Mouse (Mus musculus) activated CD4-positive, CD25-positive, alpha-beta regulatory T cell, adult 4 months (primary cell): ENCODE measurements at regions not wholly inside any gene's neighbourhood (a gene's known extent, or its start where the extent isn't known, plus 50 kb on each side); places are given as distances from the start of the nearest gene placed in this dataset.

ENCODE experiments used
- ATAC-seq: one replicate; pipeline ENCODE4 v1.8.0; 2017

DNA sequence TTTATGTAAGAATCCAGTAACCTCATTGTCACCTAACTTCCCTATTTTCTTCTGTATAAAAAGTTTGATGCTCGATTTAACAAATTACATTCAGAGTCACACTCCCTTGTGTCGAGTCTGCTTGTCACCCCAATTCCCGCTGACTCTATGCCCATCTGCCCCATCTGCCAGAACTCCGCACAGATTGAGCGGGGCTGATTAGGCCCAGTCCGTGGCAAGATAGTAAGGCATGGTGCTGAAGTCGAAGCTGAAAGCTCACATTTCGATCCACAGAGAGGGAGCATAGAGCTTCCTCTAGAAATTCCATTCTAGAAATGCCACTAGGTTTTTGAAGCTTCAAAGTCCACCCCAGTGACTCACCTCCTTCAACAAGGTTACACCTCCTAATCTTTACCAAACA lies 210.7 kb upstream of the Akirin2 start:
- ATAC-seq: no peak

DNA sequence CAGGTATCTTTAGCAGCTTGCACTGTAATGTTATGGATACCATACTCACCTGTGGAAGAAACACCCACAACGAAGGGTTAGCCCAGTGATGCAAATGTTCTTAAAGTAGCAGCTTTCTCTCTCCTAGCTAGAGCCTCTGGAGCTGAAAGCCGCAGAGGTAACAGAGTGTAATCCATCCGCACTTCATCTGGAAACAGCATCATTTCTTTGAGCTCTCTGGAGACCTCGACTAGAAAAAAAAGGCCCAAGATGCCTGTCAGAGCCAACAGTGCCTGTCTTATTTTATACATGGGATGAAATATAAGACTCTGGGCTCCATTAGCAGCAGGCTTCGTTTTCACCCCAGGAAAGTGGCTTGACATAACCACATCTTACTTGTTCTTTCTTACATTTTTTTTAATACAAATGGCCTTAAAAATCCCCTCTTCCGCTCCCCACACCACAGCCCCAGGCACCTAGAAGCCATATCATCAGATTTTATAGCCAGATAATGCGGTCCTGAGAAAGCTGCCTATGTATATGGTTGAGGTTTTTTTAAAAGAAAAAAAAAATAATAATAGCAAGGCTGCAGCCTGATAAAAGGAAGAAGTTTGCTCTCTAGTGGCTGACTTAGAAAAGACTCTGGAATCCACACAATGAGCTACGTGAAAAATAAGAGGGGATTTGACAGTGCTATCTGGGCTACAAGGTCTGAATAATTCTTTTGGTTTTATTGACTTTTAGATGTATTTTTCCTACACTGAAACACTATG lies 179.3 kb upstream of the Akirin2 start:
- no peak for ATAC-seq

DNA sequence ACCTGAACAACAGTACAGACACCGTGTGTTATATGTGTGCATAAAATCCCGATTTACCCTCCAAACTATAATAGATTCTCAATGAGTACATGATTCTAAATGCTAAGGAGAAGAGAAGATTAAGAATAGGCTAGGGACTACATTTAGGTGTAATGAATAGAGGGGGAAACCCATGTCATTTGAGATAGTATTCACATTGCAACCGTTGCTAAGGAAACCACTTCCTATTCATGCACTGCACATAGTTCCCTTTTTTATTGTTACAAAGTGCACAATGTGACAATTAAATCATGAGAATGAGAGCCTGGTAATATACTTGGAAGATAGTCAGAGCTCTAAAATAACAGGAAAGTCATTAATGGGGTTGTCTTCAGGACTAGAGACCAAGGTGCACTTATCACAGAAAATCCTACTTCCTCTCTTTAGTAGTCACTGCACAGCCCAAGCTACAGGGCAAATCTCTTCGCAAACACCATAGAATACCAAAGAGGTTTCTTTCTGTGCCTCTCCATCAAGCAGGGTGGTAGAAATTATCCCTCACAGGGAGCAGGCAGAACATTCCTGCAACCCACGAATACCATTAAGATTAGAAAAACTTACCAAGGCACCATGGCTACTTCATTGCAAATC lies 164.3 kb upstream of the Akirin2 start:
- no peak for ATAC-seq

DNA sequence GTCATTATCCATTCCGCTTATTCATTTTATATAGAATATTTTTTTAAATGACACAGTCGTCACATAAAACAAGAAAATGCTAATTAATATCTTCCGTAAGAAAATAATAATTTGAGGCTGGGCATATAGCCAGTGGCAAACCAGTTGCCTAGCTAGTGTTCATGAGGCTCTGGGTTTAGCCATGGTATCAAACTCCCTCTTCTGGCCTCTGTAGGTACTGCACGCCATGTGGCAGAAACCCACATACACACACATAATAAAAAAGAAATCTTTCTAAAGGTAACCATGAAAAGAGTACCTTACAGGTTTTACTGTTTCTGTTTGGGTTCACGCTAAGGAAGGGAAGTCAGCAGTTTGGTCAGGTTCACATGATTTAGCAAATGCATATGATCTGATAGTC lies 159.2 kb upstream of the Akirin2 start:
- no peak for ATAC-seq

DNA sequence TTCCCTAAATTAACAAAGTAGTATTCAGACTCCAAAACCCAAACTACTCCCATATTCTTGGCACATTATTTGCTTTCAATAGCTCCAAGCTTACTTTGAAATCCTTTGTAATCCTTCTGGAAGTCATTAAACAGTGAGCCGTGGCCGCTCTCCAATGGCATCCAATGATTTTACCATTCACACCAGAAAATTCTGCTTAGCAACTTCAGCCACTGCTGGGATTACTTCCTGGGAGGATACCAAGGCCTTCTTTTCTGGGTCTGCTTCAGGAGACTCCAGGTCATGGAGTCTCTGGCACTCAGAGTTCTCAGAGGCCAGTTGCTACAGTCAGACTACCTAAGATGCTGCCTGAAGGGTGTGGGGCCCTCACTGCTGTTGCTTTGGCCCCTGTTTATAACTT lies 147.7 kb upstream of the Akirin2 start:
- ATAC-seq: no peak

- no peak for ATAC-seq
Observed at GRCm38 (mm10) chr4:34407181-34407580, 143.6 kb upstream of the Akirin2 start.

GRCm38 (mm10) chr4:34420970-34421369 lies 129.8 kb upstream of the Akirin2 start:
- no peak for ATAC-seq

DNA sequence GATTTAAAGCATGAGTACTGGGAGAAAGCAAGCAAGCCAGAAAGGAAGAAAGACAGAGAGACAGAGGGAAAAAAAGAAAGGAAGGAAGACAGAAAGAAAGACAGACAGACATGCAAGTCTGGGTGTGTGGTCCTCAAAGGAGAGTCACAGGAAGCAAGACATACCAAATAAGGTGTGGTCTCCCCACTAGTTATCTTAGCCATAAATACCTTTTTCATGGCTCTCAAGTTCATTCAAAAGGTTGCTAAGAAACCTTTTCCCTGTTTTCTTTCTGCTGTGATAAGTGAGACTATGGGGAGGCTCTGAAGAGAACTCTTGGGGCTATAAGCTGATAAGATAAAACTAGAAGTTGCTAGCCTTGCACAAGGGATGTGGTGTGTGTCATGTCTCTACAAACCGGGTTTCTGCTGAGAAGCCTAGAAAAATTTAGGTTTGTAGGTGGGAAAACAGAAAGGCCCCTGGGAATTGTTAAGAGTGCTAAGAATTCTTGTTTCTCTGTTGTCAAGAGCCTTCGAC lies 126.5 kb upstream of the Akirin2 start:
- no peak for ATAC-seq

DNA sequence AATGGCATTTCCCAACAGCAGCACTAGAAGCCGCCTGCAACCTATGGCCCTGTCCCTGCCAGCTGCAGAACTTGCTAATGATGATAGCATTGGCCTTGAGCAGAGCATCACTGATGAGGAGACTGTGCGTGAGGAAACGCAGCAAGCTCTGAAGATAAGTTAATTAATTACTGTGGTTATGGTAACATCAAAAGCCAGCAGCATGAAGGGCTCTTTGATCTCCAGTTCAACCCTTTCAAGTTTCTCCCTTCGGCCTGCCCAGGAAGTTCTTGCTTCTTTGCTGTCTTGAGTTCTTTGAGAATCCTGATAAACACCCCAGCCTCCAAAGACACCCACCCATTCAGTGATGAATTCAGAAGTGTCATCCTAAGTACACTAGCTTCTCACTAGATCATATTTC lies 121.7 kb upstream of the Akirin2 start:
- ATAC-seq: peak; percentile 14

GRCm38 (mm10) chr4:34429456-34430235 lies 121.1 kb upstream of the Akirin2 start:
- ATAC-seq: no peak

- ATAC-seq: no peak
Observed at GRCm38 (mm10) chr4:34437316-34437715, 113.4 kb upstream of the Akirin2 start.

DNA sequence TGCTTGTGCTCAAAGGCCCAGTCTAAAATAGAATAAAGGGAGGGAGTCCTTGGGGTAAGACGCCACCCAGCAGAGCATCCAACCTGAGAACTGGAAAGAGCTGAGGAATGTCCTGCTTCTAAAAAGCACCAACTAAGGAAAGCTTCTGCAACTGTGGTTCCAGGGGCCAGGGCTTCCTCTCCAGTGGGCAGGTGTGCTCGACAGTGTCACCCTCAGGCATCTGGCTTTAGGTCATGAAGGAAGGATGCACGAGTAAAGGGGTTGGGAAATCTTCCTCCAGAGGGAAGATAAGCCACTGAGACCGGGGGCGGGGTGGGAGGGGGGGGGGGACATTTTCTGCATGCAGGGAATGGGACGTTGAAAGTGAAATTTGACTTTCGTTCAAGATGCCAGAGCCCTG lies 101.2 kb upstream of the Akirin2 start:
- no peak for ATAC-seq

DNA sequence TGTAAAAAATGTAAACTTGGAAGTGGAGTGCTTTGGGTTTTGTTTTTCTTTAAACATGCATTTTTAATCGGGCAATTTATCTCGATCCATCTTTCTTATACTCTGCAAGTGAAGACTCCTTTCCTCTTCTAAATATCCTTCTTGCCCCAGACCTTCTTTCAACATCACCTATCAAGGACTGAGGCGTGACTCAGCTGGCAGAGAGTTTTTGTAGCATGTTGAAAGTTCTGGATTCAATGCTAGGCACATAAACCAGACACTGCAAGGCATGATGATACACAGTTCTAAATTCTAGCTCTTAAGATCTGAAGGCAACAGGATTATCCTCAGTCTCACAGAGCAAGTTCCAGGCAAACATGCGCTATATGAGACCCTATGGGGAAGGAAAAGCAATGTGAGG lies 88.1 kb upstream of the Akirin2 start:
- ATAC-seq: no peak

DNA sequence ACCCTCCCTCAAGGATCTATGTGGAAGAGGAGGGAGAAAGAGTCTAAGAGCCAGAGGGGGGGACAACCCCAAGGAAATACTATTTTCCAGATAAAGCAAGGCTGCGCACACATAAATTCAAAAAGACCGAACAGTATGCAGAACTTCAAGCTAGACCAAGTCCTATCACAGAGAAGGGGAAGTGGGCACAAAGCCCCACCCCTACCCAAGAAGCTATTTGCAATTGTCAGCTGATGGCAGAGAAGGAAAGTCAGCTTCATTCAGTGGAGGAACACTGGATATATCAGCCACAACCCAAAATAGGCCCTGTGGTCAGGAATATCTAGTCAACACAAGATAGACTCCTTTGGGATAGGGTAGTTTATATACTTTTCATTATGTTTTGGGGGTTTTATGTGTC lies 84.9 kb upstream of the Akirin2 start:
- ATAC-seq: no peak

GRCm38 (mm10) chr4:34466309-34466708 lies 84.4 kb upstream of the Akirin2 start:
- ATAC-seq: no peak

- ATAC-seq: no peak
Observed at GRCm38 (mm10) chr4:34468096-34468495, 82.6 kb upstream of the Akirin2 start.

GRCm38 (mm10) chr4:34475792-34476448 lies 74.8 kb upstream of the Akirin2 start:
- no peak for ATAC-seq

DNA sequence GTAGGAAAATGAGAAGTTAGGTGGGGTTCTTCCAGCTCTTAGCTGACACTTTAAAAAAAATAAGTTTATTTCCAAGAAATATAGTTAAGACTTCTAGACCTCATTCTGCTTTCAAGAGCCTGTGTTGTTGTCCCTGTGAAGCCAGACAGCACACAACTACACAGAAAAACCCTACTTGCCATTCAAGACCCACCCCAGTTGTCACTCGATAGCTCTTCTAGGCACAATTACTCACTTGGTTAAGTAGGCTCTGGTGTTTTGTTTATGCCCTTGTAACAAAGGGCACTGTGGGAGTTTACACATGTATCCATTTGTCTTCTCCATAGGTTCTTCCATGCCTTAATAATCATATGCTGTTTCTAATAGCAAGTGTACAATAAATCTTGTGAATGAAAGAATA lies 66.5 kb upstream of the Akirin2 start:
- ATAC-seq: no peak

- ATAC-seq: no peak
Observed at GRCm38 (mm10) chr4:34485574-34485973, 65.2 kb upstream of the Akirin2 start.

GRCm38 (mm10) chr4:34494961-34495723 lies 55.6 kb upstream of the Akirin2 start:
- ATAC-seq: no peak

GRCm38 (mm10) chr4:34498325-34498724 lies 52.4 kb upstream of the Akirin2 start:
- no peak for ATAC-seq

DNA sequence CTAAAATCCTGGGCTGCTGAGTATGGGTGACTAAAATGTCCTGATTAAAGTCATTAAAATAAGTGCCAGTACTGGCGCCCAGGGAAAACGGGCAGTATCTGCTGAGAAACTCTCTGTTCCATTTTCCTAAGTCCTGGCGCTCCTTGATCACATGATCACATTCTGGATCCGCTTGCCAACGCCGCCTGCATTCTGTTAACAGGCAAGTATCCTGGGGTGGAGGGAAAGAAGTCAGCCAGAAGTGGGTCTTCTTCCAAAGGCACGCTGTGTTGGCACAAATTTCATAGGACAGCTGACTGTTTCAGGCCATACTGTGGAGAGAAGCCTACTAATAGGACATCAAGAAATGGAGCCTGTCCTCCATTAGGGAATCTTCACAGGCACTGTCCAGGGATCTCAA lies 52.0 kb upstream of the Akirin2 start:
- ATAC-seq: no peak
